Mouse (Mus musculus) embryo, embryonic 11.5 days (tissue): ENCODE measurements around the gene Slc16a9.
A peak's percentile ranks its signal among the peaks of the same experiment; 100 is the strongest.
"Not testable (repeated sequence)": the region's sequence is repeated elsewhere in the genome, so short reads cannot be mapped to it uniquely, and the experiment has no call there.

Experiments
- DNase-seq: peaks from one replicate; pipeline ENCODE4 v3.0.0-alpha.2; 2012; ENCODE audit warnings: low read depth, low spot score

The Slc16a9 gene

GRCm38 (mm10) chr10:70244921-70245558 lies at the start of gene Slc16a9:
Gene Slc16a9 (plus strand): TSS chr10:70245100.
- peak; percentile 14 for DNase-seq

GRCm38 (mm10) chr10:70195279-70195678 lies 49.6 kb upstream of the Slc16a9 start:
- DNase-seq: no peak

DNA sequence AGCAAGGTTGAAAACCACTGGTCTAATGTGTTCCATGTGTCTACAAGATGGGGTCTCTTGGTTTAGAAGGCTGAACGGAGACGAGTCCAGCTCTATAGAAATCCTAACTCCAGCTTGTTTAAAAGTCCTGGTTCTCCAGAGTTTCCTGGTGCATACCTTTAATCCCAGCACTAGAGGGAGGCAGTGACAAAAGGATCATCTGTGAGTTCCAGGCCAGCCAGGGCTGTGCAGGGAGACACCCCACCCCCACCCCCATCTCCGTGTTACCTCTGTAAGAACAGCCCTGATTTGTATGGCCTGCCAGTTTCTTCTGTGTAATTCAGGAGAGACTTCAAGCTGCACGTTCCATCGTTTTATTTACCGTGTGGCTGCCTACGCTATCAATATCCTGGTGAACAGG lies 49.1 kb upstream of the Slc16a9 start:
- no peak for DNase-seq

DNA sequence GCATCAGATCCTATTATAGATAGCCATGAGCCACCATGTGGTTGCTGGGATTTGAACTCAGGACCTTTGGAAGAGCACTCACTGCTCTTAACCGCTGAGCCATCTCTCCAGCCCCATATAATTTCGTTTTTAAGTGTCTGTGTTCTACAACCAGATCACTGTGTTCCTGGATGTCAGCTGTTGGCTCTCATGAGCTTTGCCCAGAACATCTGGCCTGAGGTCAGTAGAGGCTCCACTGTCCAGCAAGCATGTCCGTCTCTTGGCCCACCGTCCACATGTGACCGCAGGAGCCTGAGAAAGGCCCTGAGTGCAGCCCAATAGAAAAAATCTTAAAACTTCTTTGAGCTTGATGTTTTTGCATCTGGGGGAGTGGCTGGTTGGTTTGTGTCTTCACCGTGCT lies 48.2 kb upstream of the Slc16a9 start:
- no peak for DNase-seq

GRCm38 (mm10) chr10:70197601-70198000 lies 47.3 kb upstream of the Slc16a9 start:
- DNase-seq: no peak

DNA sequence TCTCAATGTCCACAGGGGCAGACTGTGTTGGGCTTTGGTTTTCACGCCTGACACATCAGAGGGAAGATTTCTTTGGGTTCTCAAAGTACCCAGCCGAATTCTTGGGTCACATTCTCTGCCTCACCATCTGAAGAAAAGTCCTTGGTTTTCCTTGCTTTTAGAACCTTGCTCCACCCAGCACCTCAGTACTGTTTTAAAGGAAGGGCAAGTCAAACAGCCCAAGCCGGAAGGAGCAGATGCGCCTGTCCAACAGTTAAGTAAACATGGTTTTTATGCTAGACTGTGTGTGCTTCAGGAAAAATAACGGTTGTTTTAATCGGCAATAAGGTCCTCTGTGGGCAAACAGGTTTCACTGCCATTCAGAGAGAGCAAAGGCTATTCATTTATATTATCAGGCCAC lies 46.9 kb upstream of the Slc16a9 start:
- no peak for DNase-seq

DNA sequence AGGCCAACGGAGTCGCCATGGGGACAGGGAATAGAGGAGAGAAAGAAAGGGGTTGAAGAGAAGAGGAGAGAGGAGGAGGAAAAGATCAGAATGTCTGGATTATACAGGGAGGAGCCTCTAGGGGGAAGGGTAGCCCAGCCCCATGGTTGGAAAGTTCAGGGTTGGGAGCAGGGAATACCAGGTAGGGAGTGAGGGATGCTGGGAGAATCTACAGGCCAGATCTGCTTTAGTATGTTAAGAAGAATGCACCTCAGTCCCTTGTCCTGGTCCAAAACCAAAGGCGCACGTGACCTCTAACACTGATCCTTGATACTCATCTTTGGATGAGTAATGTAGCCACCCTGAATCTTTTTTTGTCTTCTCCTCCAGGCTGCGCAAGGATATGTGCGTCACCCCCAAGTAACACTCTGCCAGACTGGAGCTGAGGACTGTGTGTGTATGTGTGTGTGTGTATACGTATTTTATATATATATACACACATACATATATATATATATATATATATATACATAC lies 45.9 kb upstream of the Slc16a9 start:
- DNase-seq: no peak

- no peak for DNase-seq
These were observed 45.3 kb upstream of the Slc16a9 start for GRCm38 (mm10) chr10:70199466-70200210.

GRCm38 (mm10) chr10:70200889-70201500 lies 43.9 kb upstream of the Slc16a9 start:
- no peak for DNase-seq

DNA sequence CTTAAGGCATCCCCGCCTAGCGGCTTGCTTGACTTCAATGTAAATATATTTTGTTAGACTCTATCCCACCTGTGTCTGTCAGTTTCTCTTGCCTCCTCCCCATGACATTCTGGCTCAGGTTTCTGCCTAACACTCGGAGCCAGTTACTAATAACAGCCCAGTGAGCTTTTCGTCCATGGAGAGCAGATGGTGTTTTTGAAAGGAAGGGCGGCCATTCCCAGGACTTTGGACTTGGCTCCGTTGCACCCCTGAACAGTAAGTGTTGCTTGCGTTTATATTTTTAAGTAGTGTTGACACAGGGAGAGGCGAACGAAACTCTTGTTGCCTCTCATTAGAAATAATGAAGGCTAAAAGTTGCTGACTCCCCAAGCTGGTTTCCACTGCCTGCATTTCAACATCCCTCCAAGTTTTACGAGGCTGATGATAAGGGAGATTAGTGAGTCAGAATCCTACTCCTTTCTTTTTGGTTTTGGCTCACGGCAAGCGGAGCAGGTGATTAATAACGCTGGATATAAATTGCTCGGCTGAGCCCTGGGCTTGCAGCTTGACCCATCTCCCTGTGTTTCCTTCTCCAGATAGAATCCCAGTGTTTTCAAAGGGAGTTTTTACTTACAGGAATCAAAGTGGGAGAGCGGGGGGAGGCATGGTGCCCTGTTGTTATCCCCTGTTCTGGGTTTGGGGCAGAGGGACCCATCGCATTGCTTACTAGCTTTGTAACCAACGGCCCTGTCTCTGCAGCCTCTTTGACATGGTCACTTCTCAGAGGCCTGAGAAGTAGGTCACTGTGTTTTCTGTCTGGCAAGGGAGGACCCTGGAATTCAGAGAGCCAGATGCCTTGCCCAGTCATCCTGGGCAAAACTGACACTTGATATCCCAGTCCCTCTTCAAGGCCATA lies 40.1 kb upstream of the Slc16a9 start, which contains the start of gene Mrln:
Mrln (plus strand) TSS at position 160 of the 895 bp plus-strand sequence.
- DNase-seq: no peak

- no peak for DNase-seq
These were observed 33.6 kb upstream of the Slc16a9 start for GRCm38 (mm10) chr10:70211281-70211680.

DNA sequence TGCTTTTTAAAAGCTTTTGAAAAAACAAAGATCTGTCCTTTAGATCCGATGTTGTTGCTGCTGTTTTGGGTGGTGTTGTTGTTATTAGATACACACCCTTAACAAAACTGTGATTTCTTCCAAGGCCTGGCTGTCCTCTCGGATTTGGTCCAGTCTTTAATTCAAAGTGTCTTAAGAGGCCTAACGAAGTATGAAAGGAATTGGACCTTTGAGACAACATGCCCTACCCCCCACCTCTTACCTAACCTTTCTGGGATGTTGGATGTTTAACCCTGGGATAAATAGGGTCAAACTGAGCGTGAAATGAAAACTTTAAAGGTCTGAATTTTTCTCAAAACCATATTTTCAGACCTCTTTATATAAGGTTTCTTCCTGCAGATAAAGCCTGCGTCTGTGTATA lies 23.9 kb upstream of the Slc16a9 start:
- no peak for DNase-seq

DNA sequence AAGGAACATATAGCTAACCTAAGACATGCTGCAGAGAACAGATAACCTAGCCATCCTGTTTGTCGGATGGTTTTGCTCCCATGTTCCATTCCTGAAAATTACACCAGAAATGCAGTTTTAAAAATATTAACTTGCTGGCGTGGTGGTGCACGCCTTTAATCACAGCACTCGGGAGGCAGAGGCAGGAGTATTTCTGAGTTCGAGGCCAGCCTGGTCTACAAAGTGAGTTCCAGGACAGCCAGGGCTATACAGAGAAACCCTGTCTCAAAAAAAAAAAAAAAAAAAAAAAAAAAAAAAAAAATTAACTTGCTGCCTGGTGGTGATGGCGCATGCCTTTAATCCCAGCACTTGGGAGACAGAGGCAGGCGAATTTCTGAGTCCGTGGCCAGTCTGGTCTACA lies 22.7 kb upstream of the Slc16a9 start:
- DNase-seq: not testable (repeated sequence)

DNA sequence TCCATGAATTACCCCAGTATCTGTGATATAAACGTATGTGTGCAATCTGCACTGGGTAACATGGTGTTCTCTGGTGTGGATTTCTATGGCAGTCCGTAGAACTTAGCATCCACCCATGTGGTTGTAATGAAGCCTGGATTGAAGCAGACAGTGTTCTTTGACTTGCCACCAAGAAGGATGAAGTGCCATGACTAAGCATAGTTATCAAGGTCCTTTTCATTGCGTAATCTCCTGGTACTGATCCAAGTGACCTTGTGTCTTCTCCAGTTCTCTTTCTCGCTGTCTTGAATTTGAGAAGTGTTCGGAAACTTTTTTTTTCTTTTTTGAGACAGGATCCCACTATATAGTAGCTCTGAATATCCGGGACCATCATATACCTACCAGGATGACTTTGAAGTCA lies 20.3 kb upstream of the Slc16a9 start:
- no peak for DNase-seq

GRCm38 (mm10) chr10:70225760-70226159 lies 19.1 kb upstream of the Slc16a9 start:
- DNase-seq: no peak

GRCm38 (mm10) chr10:70226608-70227007 lies 18.3 kb upstream of the Slc16a9 start:
- no peak for DNase-seq

GRCm38 (mm10) chr10:70230352-70230751 lies 14.5 kb upstream of the Slc16a9 start:
- no peak for DNase-seq

- DNase-seq: no peak
These were observed 7.0 kb upstream of the Slc16a9 start for GRCm38 (mm10) chr10:70237936-70238335.

DNA sequence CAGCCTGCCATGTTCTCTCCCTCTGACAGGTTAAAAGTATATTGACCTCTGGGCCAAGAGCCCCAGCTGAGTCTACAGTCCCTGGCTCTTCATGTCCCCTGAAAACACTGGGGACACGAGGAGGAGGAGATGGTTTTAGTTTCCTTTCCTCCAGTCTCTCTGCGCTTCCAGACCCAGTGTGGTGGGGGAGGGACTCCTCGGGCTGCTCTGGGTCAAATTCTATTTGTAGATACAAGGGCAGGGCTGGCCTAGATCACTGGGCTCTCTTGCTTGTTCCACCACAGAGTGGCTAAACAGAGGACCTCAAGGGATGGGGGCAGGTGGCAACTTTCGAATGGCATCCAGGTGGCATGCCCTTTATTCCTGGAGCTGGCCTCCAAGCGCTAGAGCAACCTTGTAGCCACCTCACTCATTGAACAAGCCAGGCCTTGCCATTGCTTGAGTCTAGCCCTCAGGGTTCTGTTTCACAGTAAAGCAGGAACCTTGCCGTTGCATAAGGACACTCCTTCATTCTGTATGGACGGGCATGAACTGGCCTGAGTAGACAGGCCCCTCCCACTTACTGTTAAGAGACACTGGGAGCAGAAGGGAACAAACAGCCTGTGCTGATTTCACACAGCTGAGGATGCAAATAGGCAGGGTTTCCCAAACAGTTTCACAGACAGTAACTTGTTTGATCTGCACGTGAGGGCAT lies 2.0 kb upstream of the Slc16a9 start:
- no peak for DNase-seq

GRCm38 (mm10) chr10:70245559-70245945 lies 652 bp downstream of the Slc16a9 start:
- peak; percentile 11 for DNase-seq

- DNase-seq: peak; percentile 3
These were observed 1.2 kb downstream of the Slc16a9 start for GRCm38 (mm10) chr10:70246076-70246475.
